Comparison of ENCODE assay signal across 10 mouse cellular contexts in the genomic region with DNA sequence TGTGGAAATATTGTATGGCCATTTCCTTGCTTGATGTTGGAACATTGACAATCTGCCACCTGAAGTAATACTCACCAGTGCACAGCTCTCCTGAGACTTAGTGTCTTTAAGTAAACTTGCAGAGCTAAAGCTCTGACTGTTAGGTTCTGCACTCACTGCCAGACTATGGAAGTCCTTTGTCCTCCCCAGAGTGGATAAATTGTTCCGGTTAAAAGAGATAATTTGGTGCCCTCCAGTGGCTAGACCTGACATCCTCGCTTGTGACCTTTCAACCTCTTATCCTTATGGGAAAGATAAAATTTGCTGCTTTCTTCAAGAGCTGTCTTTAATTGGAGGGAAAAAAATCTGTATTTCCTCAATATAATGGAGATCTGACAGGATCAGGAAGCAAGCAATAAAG.
DNase-seq lines count a peak whose midpoint lies in the region; ATAC-seq and TF ChIP-seq lines count a peak whose summit lies in the region.
"Had no signal": no experiment of that assay in that cellular context is flagged by ENCODE, and none has a peak within 500 bp of the region (broad histone marks: within the 10 kb centered on the region; RNA-seq: fewer than 3 reads in every experiment).

No protein-coding gene starts in this region.

- H3K9me3 ChIP-seq in lung, embryonic 14.5 days (ENCODE audit: low read depth, low read length), result no peaks in the 10 kb centered on the region
- no peaks in the 10 kb centered on the region for H3K9me3 ChIP-seq in lung, postnatal 0 days (ENCODE audit: low read length)
- no peaks in the 10 kb centered on the region for H3K9me3 ChIP-seq in intestine, embryonic 16.5 days (ENCODE audit: control insufficient read depth, low read length)
- H3K9me3 ChIP-seq: heart, embryonic 13.5 days had no signal

- 5% methylated on average over 2 of the region's 2 CpGs for whole genome bisulfite sequencing in lung, embryonic 14.5 days
- 7% methylated on average over 2 of the region's 2 CpGs for WGBS in lung, postnatal 0 days
- WGBS in intestine, embryonic 16.5 days, result 14% methylated on average over 2 of the region's 2 CpGs

- no peaks in the 10 kb centered on the region for H3K36me3 ChIP-seq in lung, embryonic 14.5 days (ENCODE audit: insufficient read depth)
- no peaks in the 10 kb centered on the region for H3K36me3 ChIP-seq in lung, postnatal 0 days (ENCODE audit: insufficient read depth, low read length)
- no peaks in the 10 kb centered on the region for H3K36me3 ChIP-seq in intestine, embryonic 16.5 days (ENCODE audit: control insufficient read depth, insufficient read depth, low read length)
- H3K36me3 ChIP-seq: heart, embryonic 13.5 days had no signal

- no peaks in the 10 kb centered on the region for H3K4me1 ChIP-seq in lung, embryonic 14.5 days (ENCODE audit: insufficient read depth)
- no peaks in the 10 kb centered on the region for H3K4me1 ChIP-seq in lung, postnatal 0 days (ENCODE audit: insufficient read depth, low read depth, low read length)
- H3K4me1 ChIP-seq in intestine, embryonic 16.5 days (ENCODE audit: control insufficient read depth, insufficient read depth, low read length), result no peaks in the 10 kb centered on the region
- H3K4me1 ChIP-seq: heart, embryonic 13.5 days had no signal

- TF ChIP-seq CTCF in lung, embryonic 14.5 days (IDR thresholded peaks at IDR 0.05; ENCODE audit: low read depth), result no peak
- no peak for TF ChIP-seq CTCF in lung, postnatal 0 days (IDR thresholded peaks at IDR 0.05)

- no peak for ATAC-seq in lung, embryonic 14.5 days (ENCODE audit: insufficient read depth)
- ATAC-seq in lung, postnatal 0 days, result no peak
- ATAC-seq in intestine, embryonic 16.5 days, result peak; percentile 55; the same call in 1 of the 2 replicates

- H3K4me3 ChIP-seq in lung, embryonic 14.5 days (ENCODE audit: low read depth, low read length), result no peak overlapping the region
- H3K4me3 ChIP-seq in lung, postnatal 0 days (ENCODE audit: low read depth, low read length), result no peak overlapping the region
- H3K4me3 ChIP-seq in intestine, embryonic 16.5 days (ENCODE audit: low read length), result no peak overlapping the region
- H3K4me3 ChIP-seq: heart, embryonic 13.5 days had no signal

- no peak overlapping the region for H3K4me2 ChIP-seq in lung, embryonic 14.5 days
- no peak overlapping the region for H3K4me2 ChIP-seq in lung, postnatal 0 days (replicated peaks; ENCODE audit: low read depth, low read length)
- H3K4me2 ChIP-seq in intestine, embryonic 16.5 days (ENCODE audit: low read depth, low read length), result no peak overlapping the region
- H3K4me2 ChIP-seq: heart, embryonic 13.5 days had no signal

- H3K27ac ChIP-seq in lung, embryonic 14.5 days (ENCODE audit: low read depth), result no peak overlapping the region
- no peak overlapping the region for H3K27ac ChIP-seq in lung, postnatal 0 days (ENCODE audit: low read length)
- no peak overlapping the region for H3K27ac ChIP-seq in intestine, embryonic 16.5 days (ENCODE audit: low read length)
- H3K27ac ChIP-seq: heart, embryonic 13.5 days had no signal

- no peaks in the 10 kb centered on the region for H3K27me3 ChIP-seq in lung, embryonic 14.5 days (ENCODE audit: insufficient read depth, low read length)
- no peaks in the 10 kb centered on the region for H3K27me3 ChIP-seq in lung, postnatal 0 days (replicated peaks; ENCODE audit: insufficient read depth, low read length)
- H3K27me3 ChIP-seq in intestine, embryonic 16.5 days (replicated peaks; ENCODE audit: control insufficient read depth, insufficient read depth, low read length), result no peaks in the 10 kb centered on the region
- H3K27me3 ChIP-seq: heart, embryonic 13.5 days had no signal

- no peak overlapping the region for H3K9ac ChIP-seq in lung, embryonic 14.5 days
- no peak overlapping the region for H3K9ac ChIP-seq in lung, postnatal 0 days (replicated peaks; ENCODE audit: low read depth)
- H3K9ac ChIP-seq in intestine, embryonic 16.5 days (ENCODE audit: low read depth, low read length), result no peak overlapping the region
- H3K9ac ChIP-seq: heart, embryonic 13.5 days had no signal

- peak; percentile 42 to 45 for DNase-seq in cerebellum, postnatal 14 days
- no peak for DNase-seq in cerebellum, adult 18-20 months
- DNase-seq in lung, embryonic 14.5 days, result peak; percentile 30
- DNase-seq in lung, postnatal 0 days (ENCODE audit: low spot score), result no peak
- DNase-seq in retina, embryonic 14.5 days (ENCODE audit: low spot score), result peak; percentile 72
- DNase-seq in lung, postnatal 14 days, result no peak
- no peak for DNase-seq in adrenal gland, adult 2 months
- DNase-seq: B cell, adult 2 months had no signal

- no peak for TF ChIP-seq EP300 in lung, postnatal 0 days (IDR thresholded peaks at IDR 0.05)

Comparison
In these comparisons a context has a peak if more than half of its experiments do, and no peak if none do; other contexts are left out.
1. DNase-seq: peak in cerebellum, postnatal 14 days (2 of 2), lung, embryonic 14.5 days (single experiment) and retina, embryonic 14.5 days (single experiment); none in cerebellum, adult 18-20 months (0 of 2), lung, postnatal 0 days (single experiment), lung, postnatal 14 days (single experiment) and adrenal gland, adult 2 months (single experiment).